Mouse (Mus musculus) MEL (cell line): ENCODE data around the gene Ppp1r1b.

ENCODE experiments used
- CTCF ChIP-seq, 3 experiments: IDR thresholded peaks in 2 of 3; conservative IDR thresholded peaks in 1 of 3; 2 replicates each; pipeline ENCODE4 v1.5.1; 2011 to 2012; ENCODE audit warnings: low read length in 3 of 3, low read depth in 2 of 3, mild to moderate bottlenecking in 2 of 3, improper control_type of control experiment in 1 of 3, inconsistent platforms in 1 of 3, mixed read lengths in 1 of 3, moderate library complexity in 1 of 3; ENCODE audit not compliant: control insufficient read depth in 1 of 3, insufficient read depth in 1 of 3, poor library complexity in 1 of 3, severe bottlenecking in 1 of 3
- E2F4 ChIP-seq: IDR thresholded peaks from 2 replicates; pipeline ENCODE4 v1.6.1; 2011; ENCODE audit warnings: low read depth, low read length, improper control_type of control experiment, borderline replicate concordance
- KAT2A ChIP-seq: conservative IDR thresholded peaks from 2 replicates; pipeline ENCODE4 v1.6.1; 2012; ENCODE audit warnings: low read depth, low read length, improper control_type of control experiment, inconsistent platforms
- MYC ChIP-seq: IDR thresholded peaks from 2 replicates; pipeline ENCODE4 v1.6.1; 2011; ENCODE audit warnings: low read depth, mild to moderate bottlenecking, low read length, improper control_type of control experiment, moderate library complexity
- POLR2A ChIP-seq, 2 experiments: IDR thresholded peaks; 2 replicates each; pipeline ENCODE4 v1.6.1; 2011 to 2012; ENCODE audit warnings: low read length in 2 of 2, mild to moderate bottlenecking in 2 of 2, control low read depth in 1 of 2, improper control_type of control experiment in 1 of 2, low read depth in 1 of 2, moderate library complexity in 1 of 2; ENCODE audit not compliant: control insufficient read depth in 1 of 2, insufficient read depth in 1 of 2, poor library complexity in 1 of 2
- USF1 ChIP-seq: IDR thresholded peaks from 2 replicates; pipeline ENCODE4 v1.6.1; 2014; ENCODE audit warnings: low read depth, mild to moderate bottlenecking, inconsistent platforms, low read length, improper control_type of control experiment, moderate library complexity
- USF2 ChIP-seq, 2 experiments: IDR thresholded peaks; 2 replicates each; pipeline ENCODE4 v1.6.1; 2011 to 2012; ENCODE audit warnings: improper control_type of control experiment in 2 of 2, low read length in 2 of 2, borderline replicate concordance in 1 of 2, inconsistent platforms in 1 of 2, low read depth in 1 of 2, mild to moderate bottlenecking in 1 of 2; ENCODE audit not compliant: insufficient read depth in 1 of 2
- ZKSCAN1 ChIP-seq: IDR thresholded peaks from 2 replicates; pipeline ENCODE4 v1.6.1; 2012; ENCODE audit warnings: low read depth, mild to moderate bottlenecking, inconsistent platforms, low read length, improper control_type of control experiment, moderate library complexity

- TF ChIP-seq CTCF (IDR thresholded peaks at IDR 0.05 in 2 of 3, conservative IDR thresholded peaks at IDR 0.05 in 1 of 3; ENCODE audit: control insufficient read depth in 1 of 3, insufficient read depth in 1 of 3, low read depth in 2 of 3, low read length in 3 of 3, poor library complexity in 1 of 3, severe bottlenecking in 1 of 3): no peak
- TF ChIP-seq ZKSCAN1: no peak
- no peak for TF ChIP-seq MYC
- TF ChIP-seq POLR2A (IDR thresholded peaks at IDR 0.05; ENCODE audit: control insufficient read depth in 1 of 2, insufficient read depth in 1 of 2, low read depth in 1 of 2, low read length in 2 of 2, poor library complexity in 1 of 2): no peak
- TF ChIP-seq KAT2A: no peak
- no peak for TF ChIP-seq E2F4
- no peak for TF ChIP-seq USF1
- no peak for TF ChIP-seq USF2 (IDR thresholded peaks at IDR 0.05; ENCODE audit: borderline replicate concordance in 1 of 2, insufficient read depth in 1 of 2, low read depth in 1 of 2, low read length in 2 of 2)
Observed at GRCm38 (mm10) chr11:98325191-98325820, 22.9 kb upstream of the Ppp1r1b start.
